Mouse (Mus musculus): Measurements from ENCODE around the gene Dtx2. TPM values are rescaled to one million over a fixed set of nuclear protein-coding genes. Genes with fewer than 3 reads are reported as not detected.
"Not testable (repeated sequence)": the region's sequence is repeated elsewhere in the genome, so short reads cannot be mapped to it uniquely, and the experiment has no call there.

The Dtx2 gene
- polyA plus RNA-seq, 1 experiment from 2014 or later: 36.3 TPM

GRCm38 (mm10) chr5:136061567-136061966, 67.0 kb downstream of the Dtx2 start:
- 16% methylated on average over 12 of the region's 12 CpGs for WGBS
- DNase-seq (ENCODE audit: low spot score): peak; percentile 83
- H3K4me1 ChIP-seq: peaks cover 19% of the 10 kb centered on the region
- H3K27me3 ChIP-seq (ENCODE audit: low read depth, poor library complexity, severe bottlenecking): peaks cover 20% of the 10 kb centered on the region; the same call in 1 of the 2 replicates
- no peaks in the 10 kb centered on the region for H3K36me3 ChIP-seq
- peak overlapping the region; percentile 10; the same call in 1 of the 2 replicates for H3K27ac ChIP-seq (replicated peaks)
- no peaks in the 10 kb centered on the region for H3K9me3 ChIP-seq (replicated peaks)
- no peak overlapping the region for H3K4me3 ChIP-seq

GRCm38 (mm10) chr5:136063920-136064319, 69.3 kb downstream of the Dtx2 start:
- H3K36me3 ChIP-seq: no peaks in the 10 kb centered on the region
- WGBS: 92% methylated on average over 10 of the region's 10 CpGs
- H3K4me1 ChIP-seq: peaks cover 13% of the 10 kb centered on the region
- peaks cover 8% of the 10 kb centered on the region; the same call in 1 of the 2 replicates for H3K27me3 ChIP-seq (ENCODE audit: low read depth, poor library complexity, severe bottlenecking)
- no peak overlapping the region for H3K4me3 ChIP-seq
- H3K9me3 ChIP-seq (replicated peaks): no peaks in the 10 kb centered on the region
- no peak overlapping the region for H3K27ac ChIP-seq (replicated peaks)
- no peak for DNase-seq (ENCODE audit: low spot score)

GRCm38 (mm10) chr5:136066404-136067148, 72.0 kb downstream of the Dtx2 start:
- H3K27me3 ChIP-seq (ENCODE audit: low read depth, poor library complexity, severe bottlenecking); H3K4me3 ChIP-seq; H3K36me3 ChIP-seq; DNase-seq (ENCODE audit: low spot score); H3K9me3 ChIP-seq (replicated peaks); H3K4me1 ChIP-seq; H3K27ac ChIP-seq (replicated peaks): not testable (repeated sequence)
- 84% methylated on average over 11 of the region's 11 CpGs for WGBS

- no peak overlapping the region for H3K27ac ChIP-seq (replicated peaks)
These were observed 74.8 kb downstream of the Dtx2 start for GRCm38 (mm10) chr5:136069411-136069810.

GRCm38 (mm10) chr5:136073051-136073450, 78.5 kb downstream of the Dtx2 start:
- H3K36me3 ChIP-seq: no peaks in the 10 kb centered on the region
- no peak overlapping the region for H3K27ac ChIP-seq (replicated peaks)
- H3K27me3 ChIP-seq (ENCODE audit: low read depth, poor library complexity, severe bottlenecking): no peaks in the 10 kb centered on the region
- no peak overlapping the region for H3K4me3 ChIP-seq
- no peak for DNase-seq (ENCODE audit: low spot score)
- WGBS: 72% methylated on average over 6 of the region's 6 CpGs
- H3K4me1 ChIP-seq: no peaks in the 10 kb centered on the region
- no peaks in the 10 kb centered on the region for H3K9me3 ChIP-seq (replicated peaks)

More at GRCm38 (mm10) chr5:136069411-136069810, 74.8 kb downstream of the Dtx2 start:
- 71% methylated on average over 2 of the region's 2 CpGs for WGBS
- H3K36me3 ChIP-seq: no peaks in the 10 kb centered on the region
- no peaks in the 10 kb centered on the region for H3K9me3 ChIP-seq (replicated peaks)
- H3K4me1 ChIP-seq: no peaks in the 10 kb centered on the region
- H3K4me3 ChIP-seq: no peak overlapping the region
- no peaks in the 10 kb centered on the region for H3K27me3 ChIP-seq (ENCODE audit: low read depth, poor library complexity, severe bottlenecking)
- DNase-seq (ENCODE audit: low spot score): no peak

- H3K27me3 ChIP-seq (ENCODE audit: low read depth, poor library complexity, severe bottlenecking): no peaks in the 10 kb centered on the region
- H3K27ac ChIP-seq (replicated peaks): no peak overlapping the region
- H3K36me3 ChIP-seq: no peaks in the 10 kb centered on the region
- H3K4me1 ChIP-seq: no peaks in the 10 kb centered on the region
- no peak for DNase-seq (ENCODE audit: low spot score)
- 63% methylated on average over 11 of the region's 11 CpGs for WGBS
- H3K9me3 ChIP-seq (replicated peaks): no peaks in the 10 kb centered on the region
- H3K4me3 ChIP-seq: no peak overlapping the region
These were observed 78.9 kb downstream of the Dtx2 start for GRCm38 (mm10) chr5:136073526-136073925.

GRCm38 (mm10) chr5:136075076-136075475, 80.5 kb downstream of the Dtx2 start:
- H3K27me3 ChIP-seq (ENCODE audit: low read depth, poor library complexity, severe bottlenecking): no peaks in the 10 kb centered on the region
- no peak overlapping the region for H3K27ac ChIP-seq (replicated peaks)
- no peak overlapping the region for H3K4me3 ChIP-seq
- DNase-seq (ENCODE audit: low spot score): no peak
- H3K9me3 ChIP-seq (replicated peaks): no peaks in the 10 kb centered on the region
- no peaks in the 10 kb centered on the region for H3K36me3 ChIP-seq
- no peaks in the 10 kb centered on the region for H3K4me1 ChIP-seq
- WGBS: 90% methylated on average over 5 of the region's 5 CpGs

GRCm38 (mm10) chr5:136076284-136076683, 81.7 kb downstream of the Dtx2 start:
- whole genome bisulfite sequencing: 76% methylated on average over 7 of the region's 7 CpGs
- H3K36me3 ChIP-seq: no peaks in the 10 kb centered on the region
- no peaks in the 10 kb centered on the region for H3K4me1 ChIP-seq
- H3K4me3 ChIP-seq: no peak overlapping the region
- H3K27ac ChIP-seq (replicated peaks): no peak overlapping the region
- H3K9me3 ChIP-seq (replicated peaks): no peaks in the 10 kb centered on the region
- H3K27me3 ChIP-seq (ENCODE audit: low read depth, poor library complexity, severe bottlenecking): no peaks in the 10 kb centered on the region
- DNase-seq (ENCODE audit: low spot score): no peak

- 92% methylated on average over 9 of the region's 9 CpGs for WGBS
- Histone ChIP-seq H3K27me3 (ENCODE audit: low read depth, poor library complexity, severe bottlenecking) (no peaks in the 10 kb centered on the region), H3K4me3 (no peak overlapping the region), H3K27ac (replicated peaks) (no peak overlapping the region), H3K4me1 (no peaks in the 10 kb centered on the region), H3K36me3 (no peaks in the 10 kb centered on the region), H3K9me3 (replicated peaks) (no peaks in the 10 kb centered on the region)
- no peak for DNase-seq (ENCODE audit: low spot score)
These were observed 82.5 kb downstream of the Dtx2 start for GRCm38 (mm10) chr5:136077001-136077550.

- Histone ChIP-seq H3K36me3 (no peaks in the 10 kb centered on the region), H3K4me3 (no peak overlapping the region), H3K4me1 (peaks cover 1% of the 10 kb centered on the region), H3K27ac (replicated peaks) (no peak overlapping the region), H3K27me3 (ENCODE audit: low read depth, poor library complexity, severe bottlenecking) (peaks cover 5% of the 10 kb centered on the region; the same call in 1 of the 2 replicates), H3K9me3 (replicated peaks) (no peaks in the 10 kb centered on the region)
- DNase-seq (ENCODE audit: low spot score): no peak
- 93% methylated on average over 5 of the region's 5 CpGs for WGBS
These were observed 83.5 kb downstream of the Dtx2 start for GRCm38 (mm10) chr5:136078136-136078535.

GRCm38 (mm10) chr5:136082345-136082744, 87.7 kb downstream of the Dtx2 start:
- WGBS: 83% methylated on average over 4 of the region's 4 CpGs
- H3K9me3 ChIP-seq (replicated peaks): no peaks in the 10 kb centered on the region
- H3K27me3 ChIP-seq (ENCODE audit: low read depth, poor library complexity, severe bottlenecking): peaks cover 40% of the 10 kb centered on the region
- no peaks in the 10 kb centered on the region for H3K36me3 ChIP-seq
- DNase-seq (ENCODE audit: low spot score): no peak
- no peak overlapping the region for H3K4me3 ChIP-seq
- H3K4me1 ChIP-seq: peaks cover 27% of the 10 kb centered on the region
- no peak overlapping the region for H3K27ac ChIP-seq (replicated peaks)
